Mouse (Mus musculus): ENCODE results near the gene Gm7138. TPM values are rescaled to one million over a fixed set of nuclear protein-coding genes. Genes with fewer than 3 reads are reported as not detected.

Gm7138 gene
- polyA plus RNA-seq, 1 experiment from 2014 or later: not detected

- H3K4me3 ChIP-seq: no peak overlapping the region
- no peaks in the 10 kb centered on the region for H3K27me3 ChIP-seq (replicated peaks)
- no peaks in the 10 kb centered on the region for H3K9me3 ChIP-seq
- WGBS: 96% methylated on average over 1 of the region's 1 CpGs
- ATAC-seq (replicated peaks): no peak
- H3K4me1 ChIP-seq: no peaks in the 10 kb centered on the region
- no peak overlapping the region for H3K4me2 ChIP-seq
- H3K9ac ChIP-seq: no peak overlapping the region
- no peaks in the 10 kb centered on the region for H3K36me3 ChIP-seq (replicated peaks)
- no peak overlapping the region for H3K27ac ChIP-seq
These were observed 40.8 kb downstream of the Gm7138 start for GRCm38 (mm10) chr10:77735928-77736327.

DNA sequence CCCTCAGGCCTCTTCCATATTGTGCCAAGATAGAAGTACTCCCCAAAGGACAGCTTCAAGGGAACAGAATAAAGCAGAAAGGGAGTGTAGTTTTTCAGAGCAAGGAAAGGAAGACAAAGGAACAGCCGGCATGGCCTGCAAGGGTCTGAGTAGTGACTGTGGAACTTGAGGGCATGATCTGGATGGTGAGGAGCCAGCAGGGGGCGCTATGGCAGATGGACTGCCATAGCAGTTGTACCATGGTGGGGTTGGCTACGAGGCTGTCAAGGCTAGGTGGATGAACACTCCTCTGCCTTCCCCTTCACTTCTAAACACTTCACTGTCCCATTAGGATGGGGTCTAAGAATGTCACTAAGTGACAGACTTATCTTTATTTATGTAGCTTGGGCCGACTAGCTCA is 47.5 kb downstream of the Gm7138 start:
- WGBS: 55% methylated on average over 4 of the region's 4 CpGs
- no peak overlapping the region for H3K4me2 ChIP-seq
- H3K9ac ChIP-seq: no peak overlapping the region
- H3K27ac ChIP-seq: no peak overlapping the region
- H3K9me3 ChIP-seq: no peaks in the 10 kb centered on the region
- no peaks in the 10 kb centered on the region for H3K36me3 ChIP-seq (replicated peaks)
- H3K4me3 ChIP-seq: no peak overlapping the region
- no peaks in the 10 kb centered on the region for H3K27me3 ChIP-seq (replicated peaks)
- no peaks in the 10 kb centered on the region for H3K4me1 ChIP-seq
- no peak for ATAC-seq (replicated peaks)

DNA sequence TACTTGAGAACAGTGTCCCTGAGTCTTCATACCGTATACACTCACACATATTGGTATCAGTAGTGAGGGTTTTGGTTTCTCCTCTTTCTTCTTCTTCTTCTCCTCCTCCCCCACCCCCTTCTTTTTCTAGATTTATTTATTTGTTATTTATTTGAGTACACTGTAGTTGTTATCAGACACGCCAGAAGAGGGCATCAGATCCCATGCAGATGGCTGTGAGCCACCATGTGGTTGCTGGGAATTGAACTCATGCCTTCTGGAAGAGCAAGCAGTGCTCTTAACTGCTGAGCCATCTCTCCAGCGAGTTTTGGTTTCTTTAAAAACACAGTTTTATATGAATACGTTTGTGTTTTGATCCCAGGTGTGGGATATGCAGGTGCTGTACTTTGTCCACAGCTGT is 48.5 kb downstream of the Gm7138 start:
- Histone ChIP-seq H3K9me3 (no peaks in the 10 kb centered on the region), H3K36me3 (replicated peaks) (no peaks in the 10 kb centered on the region), H3K9ac (no peak overlapping the region), H3K4me3 (no peak overlapping the region), H3K27ac (no peak overlapping the region), H3K4me1 (no peaks in the 10 kb centered on the region), H3K27me3 (replicated peaks) (no peaks in the 10 kb centered on the region), H3K4me2 (no peak overlapping the region)
- WGBS: 74% methylated on average over 4 of the region's 4 CpGs
- no peak for ATAC-seq (replicated peaks)

Other genes with a start within 250 kb of the Gm7138 start
- 0.81 and 0.87 TPM in 2 replicates for gene Itgb2, start 246.7 kb downstream of the Gm7138 start, polyA plus RNA-seq (2015; fragmentation: Nextera tagmentation; extraction: Ambion mirVana)
- gene Pttg1ip, start 195.2 kb downstream of the Gm7138 start, polyA plus RNA-seq (2015; fragmentation: Nextera tagmentation; extraction: Ambion mirVana): 68.6 and 72.0 TPM in 2 replicates
- gene Sumo3, start 170.8 kb downstream of the Gm7138 start, polyA plus RNA-seq (2015; fragmentation: Nextera tagmentation; extraction: Ambion mirVana): 308 and 325 TPM in 2 replicates
- 2.5 TPM in 1 of 2 replicates, not detected in the other for gene Gm49325, start 170.7 kb downstream of the Gm7138 start, polyA plus RNA-seq (2015; fragmentation: Nextera tagmentation; extraction: Ambion mirVana)
- gene Ube2g2, start 154.7 kb downstream of the Gm7138 start, polyA plus RNA-seq (2015; fragmentation: Nextera tagmentation; extraction: Ambion mirVana): 91.1 and 97.2 TPM in 2 replicates
- 1.5 and 1.7 TPM in 2 replicates for gene Tspear, start 90.4 kb downstream of the Gm7138 start, polyA plus RNA-seq (2015; fragmentation: Nextera tagmentation; extraction: Ambion mirVana)
- not detected in 2 replicates for gene Gm19402, start 86.2 kb downstream of the Gm7138 start, polyA plus RNA-seq (2015; fragmentation: Nextera tagmentation; extraction: Ambion mirVana)
- not detected in 2 replicates for gene Gm9508, start 79.7 kb downstream of the Gm7138 start, polyA plus RNA-seq (2015; fragmentation: Nextera tagmentation; extraction: Ambion mirVana)
- not detected in 2 replicates for gene Gm10272, start 70.3 kb downstream of the Gm7138 start, polyA plus RNA-seq (2015; fragmentation: Nextera tagmentation; extraction: Ambion mirVana)
- gene Gm10024, start 65.5 kb downstream of the Gm7138 start, polyA plus RNA-seq (2015; fragmentation: Nextera tagmentation; extraction: Ambion mirVana): not detected in 2 replicates
- not detected in 2 replicates for gene Gm10142, start 61.1 kb downstream of the Gm7138 start, polyA plus RNA-seq (2015; fragmentation: Nextera tagmentation; extraction: Ambion mirVana)
- not detected in 2 replicates for gene Krtap12-1, start 56.3 kb downstream of the Gm7138 start, polyA plus RNA-seq (2015; fragmentation: Nextera tagmentation; extraction: Ambion mirVana)
- not detected in 2 replicates for gene Gm10100, start 50.5 kb downstream of the Gm7138 start, polyA plus RNA-seq (2015; fragmentation: Nextera tagmentation; extraction: Ambion mirVana)
- gene Gm18596, start 34.3 kb downstream of the Gm7138 start, polyA plus RNA-seq (2015; fragmentation: Nextera tagmentation; extraction: Ambion mirVana): not detected in 2 replicates
- not detected in 2 replicates for gene Gm9736, start 25.6 kb downstream of the Gm7138 start, polyA plus RNA-seq (2015; fragmentation: Nextera tagmentation; extraction: Ambion mirVana)
- not detected in 2 replicates for gene Gm3233, start 17.3 kb downstream of the Gm7138 start, polyA plus RNA-seq (2015; fragmentation: Nextera tagmentation; extraction: Ambion mirVana)
- not detected in 2 replicates for gene Gm3238, start 5.6 kb downstream of the Gm7138 start, polyA plus RNA-seq (2015; fragmentation: Nextera tagmentation; extraction: Ambion mirVana)
- gene Gm3250, start 5.6 kb upstream of the Gm7138 start, polyA plus RNA-seq (2015; fragmentation: Nextera tagmentation; extraction: Ambion mirVana): not detected in 2 replicates
- gene Gm7137, start 11.3 kb upstream of the Gm7138 start, polyA plus RNA-seq (2015; fragmentation: Nextera tagmentation; extraction: Ambion mirVana): not detected in 2 replicates
- gene Gm9639, start 18.1 kb upstream of the Gm7138 start, polyA plus RNA-seq (2015; fragmentation: Nextera tagmentation; extraction: Ambion mirVana): not detected in 2 replicates
- not detected in 2 replicates for gene Gm19668, start 22.2 kb upstream of the Gm7138 start, polyA plus RNA-seq (2015; fragmentation: Nextera tagmentation; extraction: Ambion mirVana)
- not detected in 2 replicates for gene Gm9507, start 34.9 kb upstream of the Gm7138 start, polyA plus RNA-seq (2015; fragmentation: Nextera tagmentation; extraction: Ambion mirVana)
- not detected in 2 replicates for gene Gm2696, start 37.7 kb upstream of the Gm7138 start, polyA plus RNA-seq (2015; fragmentation: Nextera tagmentation; extraction: Ambion mirVana)
- not detected in 2 replicates for gene Krtap10-4, start 50.2 kb upstream of the Gm7138 start, polyA plus RNA-seq (2015; fragmentation: Nextera tagmentation; extraction: Ambion mirVana)
- not detected in 2 replicates for gene Krtap10-10, start 59.0 kb upstream of the Gm7138 start, polyA plus RNA-seq (2015; fragmentation: Nextera tagmentation; extraction: Ambion mirVana)
- not detected in 2 replicates for gene Gm36176, start 69.9 kb upstream of the Gm7138 start, polyA plus RNA-seq (2015; fragmentation: Nextera tagmentation; extraction: Ambion mirVana)
- not detected in 2 replicates for gene Gm10318, start 75.9 kb upstream of the Gm7138 start, polyA plus RNA-seq (2015; fragmentation: Nextera tagmentation; extraction: Ambion mirVana)
- gene Gm3285, start 85.0 kb upstream of the Gm7138 start, polyA plus RNA-seq (2015; fragmentation: Nextera tagmentation; extraction: Ambion mirVana): not detected in 2 replicates
- gene Lrrc3, start 125.6 kb upstream of the Gm7138 start, polyA plus RNA-seq (2015; fragmentation: Nextera tagmentation; extraction: Ambion mirVana): 24.2 and 24.3 TPM in 2 replicates
- 3.7 and 6.1 TPM in 2 replicates for gene Trpm2, start 193.6 kb upstream of the Gm7138 start, polyA plus RNA-seq (2015; fragmentation: Nextera tagmentation; extraction: Ambion mirVana)
- 48.3 and 49.5 TPM in 2 replicates for gene 1810043G02Rik, start 201.6 kb upstream of the Gm7138 start, polyA plus RNA-seq (2015; fragmentation: Nextera tagmentation; extraction: Ambion mirVana)
- 127 and 128 TPM in 2 replicates for gene Pfkl, start 233.1 kb upstream of the Gm7138 start, polyA plus RNA-seq (2015; fragmentation: Nextera tagmentation; extraction: Ambion mirVana)

Measured in midbrain, embryonic 15.5 days (tissue).